Mouse (Mus musculus): ENCODE data around the gene Wdr34.
"Not testable (repeated sequence)": the region's sequence is repeated elsewhere in the genome, so short reads cannot be mapped to it uniquely, and the experiment has no call there.

Wdr34 gene

GRCm38 (mm10) chr2:30066046-30066901, 17.6 kb upstream of the Wdr34 start:
- peak; percentile 97 for DNase-seq (ENCODE audit: low spot score)

- DNase-seq (ENCODE audit: low spot score) = no peak
Measured at GRCm38 (mm10) chr2:30064298-30064697, 15.6 kb upstream of the Wdr34 start.

DNA sequence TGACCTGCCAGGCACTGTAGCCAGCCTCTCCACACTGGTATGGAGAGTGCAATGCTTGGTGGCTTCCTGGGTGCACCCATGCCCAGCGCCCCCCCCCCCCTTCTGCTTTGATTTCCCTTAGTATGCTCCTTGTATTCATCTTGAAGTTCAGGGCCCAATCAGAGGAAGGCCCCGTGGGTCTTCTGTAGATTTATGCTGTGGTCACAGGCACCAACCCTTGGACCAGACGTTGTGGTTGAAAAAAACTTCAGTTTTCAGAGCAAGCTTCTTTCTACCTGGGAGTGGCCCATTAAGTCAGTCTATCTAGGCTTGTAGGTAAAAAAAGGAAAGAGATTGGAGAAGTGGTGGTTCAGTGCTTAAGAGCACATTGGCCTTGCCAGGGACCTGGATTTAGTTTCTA, 15.1 kb upstream of the Wdr34 start:
- DNase-seq (ENCODE audit: low spot score) = no peak

- DNase-seq (ENCODE audit: low spot score) = no peak
Measured at GRCm38 (mm10) chr2:30063235-30063634, 14.6 kb upstream of the Wdr34 start.

DNA sequence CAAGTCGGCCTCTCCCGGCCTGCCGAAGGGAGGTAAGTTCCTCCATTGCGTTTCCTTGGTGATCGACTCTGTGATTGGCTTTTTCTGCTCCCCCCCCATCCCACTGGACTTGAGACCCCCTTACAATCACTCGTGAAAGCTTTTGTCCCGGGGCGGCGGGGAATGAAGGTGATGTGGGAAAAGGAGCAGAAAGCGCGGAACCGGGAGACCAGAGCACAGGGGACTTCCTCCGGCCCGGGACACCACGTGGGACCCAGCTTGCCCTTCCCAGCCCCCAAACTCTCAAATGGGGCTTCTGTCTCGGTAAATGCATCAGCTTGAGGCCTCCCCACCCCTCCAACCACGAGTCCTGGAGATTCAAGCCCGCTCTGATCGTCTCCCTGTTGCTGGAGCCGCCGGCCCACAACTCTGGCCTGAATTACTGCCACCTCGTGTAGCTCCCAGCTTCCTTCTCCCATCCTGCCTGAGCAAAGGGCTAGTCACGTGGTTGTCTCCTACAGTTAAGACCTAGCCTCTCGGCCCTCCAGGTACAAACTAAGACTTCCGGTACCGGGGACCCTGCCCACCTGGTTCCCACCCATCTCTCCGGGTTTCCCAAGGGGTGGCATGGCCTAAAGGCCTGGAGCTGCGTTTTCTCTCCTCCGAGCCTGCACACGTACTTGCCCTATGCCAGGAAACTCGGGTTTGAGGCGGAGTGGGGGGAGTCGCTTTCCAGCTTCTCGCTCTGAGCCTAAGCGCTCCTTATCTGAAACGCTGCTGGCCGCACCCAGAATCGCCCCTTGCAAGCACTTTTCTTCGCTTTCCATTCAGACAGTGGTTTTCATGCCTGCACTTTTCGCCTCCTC, 13.8 kb upstream of the Wdr34 start:
- peak; percentile 83 for DNase-seq (ENCODE audit: low spot score)

GRCm38 (mm10) chr2:30061215-30062166, 12.8 kb upstream of the Wdr34 start:
- peak; percentile 90 for DNase-seq (ENCODE audit: low spot score)

DNA sequence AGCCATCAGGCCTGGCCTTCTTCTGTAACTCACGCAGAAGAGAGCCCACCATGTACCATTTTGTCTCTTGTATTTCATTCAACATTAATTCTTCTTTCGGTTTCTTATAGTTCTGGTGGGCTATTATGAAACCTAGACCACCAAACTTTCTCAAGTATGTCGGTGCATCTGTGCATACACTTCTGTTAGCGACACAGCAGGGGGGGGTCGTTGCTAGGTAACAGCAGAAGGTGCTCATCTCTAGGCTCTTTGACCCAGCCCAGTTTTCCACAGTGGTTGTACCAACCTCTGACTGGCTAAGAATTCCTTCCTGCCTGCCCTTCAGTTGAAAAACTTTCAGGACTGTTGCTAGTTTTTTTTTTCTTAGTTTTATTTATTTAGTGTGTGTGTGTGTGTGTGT, 9.7 kb upstream of the Wdr34 start:
- DNase-seq (ENCODE audit: low spot score) = peak; percentile 44

GRCm38 (mm10) chr2:30057223-30057904, 8.7 kb upstream of the Wdr34 start, which contains the start of gene Set:
TSS of gene Set (plus strand) at chr2:30057378.
- peak; percentile 73 for DNase-seq (ENCODE audit: low spot score)

DNA sequence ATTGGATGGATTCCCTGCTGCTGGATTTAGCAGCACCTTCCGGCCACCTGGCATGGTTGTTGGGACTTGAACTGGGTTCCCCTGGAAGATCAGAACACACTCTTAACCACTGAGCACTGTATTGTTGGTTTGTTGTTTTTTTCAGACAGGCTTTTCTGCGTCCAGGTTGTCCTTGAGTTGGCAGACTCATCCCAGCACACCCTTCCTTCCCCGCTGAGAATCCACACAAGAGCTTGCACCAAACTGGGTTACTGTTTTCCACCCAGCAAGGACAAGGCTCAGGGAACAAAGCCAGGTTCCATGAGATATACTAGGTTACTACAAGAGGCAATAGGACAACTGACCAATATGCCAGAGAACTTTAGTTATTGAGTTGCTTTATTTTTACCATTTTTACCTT, 8.1 kb upstream of the Wdr34 start:
- DNase-seq (ENCODE audit: low spot score) = no peak

DNA sequence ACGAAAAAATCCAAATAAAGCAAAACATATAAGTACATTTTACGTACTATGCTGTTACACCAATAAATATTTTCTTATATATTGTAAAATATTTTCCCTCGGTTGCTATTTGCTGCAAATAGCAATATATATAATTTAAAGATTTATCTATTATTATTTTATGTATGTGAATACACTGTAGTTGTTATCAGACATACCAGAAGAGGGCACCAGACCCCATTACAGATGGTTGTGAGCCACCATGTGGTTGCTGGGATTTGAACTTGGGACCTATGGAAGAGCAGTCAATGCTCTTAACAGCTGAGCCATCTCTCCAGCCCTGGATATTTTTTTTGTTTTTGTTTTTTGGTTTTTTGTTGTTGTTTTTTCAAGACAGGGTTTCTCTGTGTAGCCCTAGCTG, 6.6 kb upstream of the Wdr34 start:
- not testable (repeated sequence) for DNase-seq (ENCODE audit: low spot score)

DNA sequence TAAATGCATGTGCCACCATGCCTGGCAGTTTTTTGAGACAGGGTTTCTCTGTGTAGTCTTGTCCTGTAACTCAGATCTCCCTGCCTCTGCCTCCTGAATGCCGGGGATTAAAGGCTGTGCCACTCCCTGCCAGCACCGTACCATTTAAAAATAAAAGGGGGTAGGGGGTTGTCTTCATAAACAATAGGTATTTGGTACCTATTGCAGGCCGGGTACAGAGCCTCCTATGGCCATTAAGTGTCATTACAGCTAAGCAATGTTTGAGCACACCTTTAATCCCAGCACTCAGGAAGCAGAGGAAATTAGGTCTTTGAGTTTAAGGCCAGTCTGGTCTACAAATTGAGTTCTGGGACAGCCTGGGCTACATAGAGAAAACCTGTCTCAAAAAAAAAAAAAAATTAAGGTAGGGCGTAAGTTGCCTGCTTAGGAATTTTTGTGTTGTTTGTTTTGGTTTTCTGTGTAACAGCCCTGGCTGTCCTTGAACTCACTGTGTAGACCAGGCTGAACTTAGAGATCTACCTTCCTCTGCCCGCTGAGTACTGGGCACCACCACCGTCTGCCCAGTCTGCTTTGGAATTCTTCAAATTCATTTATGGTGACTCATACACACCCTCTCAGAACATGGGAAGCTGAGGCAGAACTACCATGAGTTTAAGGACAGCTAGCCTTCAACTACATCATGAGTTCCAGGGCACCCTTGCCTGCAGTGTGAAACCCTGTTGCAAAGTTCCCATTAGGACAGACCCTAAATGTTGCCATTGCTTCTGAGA, 3.5 kb upstream of the Wdr34 start:
- no peak for DNase-seq (ENCODE audit: low spot score)

GRCm38 (mm10) chr2:30049831-30050230, 1.1 kb upstream of the Wdr34 start:
- DNase-seq (ENCODE audit: low spot score) = no peak

DNA sequence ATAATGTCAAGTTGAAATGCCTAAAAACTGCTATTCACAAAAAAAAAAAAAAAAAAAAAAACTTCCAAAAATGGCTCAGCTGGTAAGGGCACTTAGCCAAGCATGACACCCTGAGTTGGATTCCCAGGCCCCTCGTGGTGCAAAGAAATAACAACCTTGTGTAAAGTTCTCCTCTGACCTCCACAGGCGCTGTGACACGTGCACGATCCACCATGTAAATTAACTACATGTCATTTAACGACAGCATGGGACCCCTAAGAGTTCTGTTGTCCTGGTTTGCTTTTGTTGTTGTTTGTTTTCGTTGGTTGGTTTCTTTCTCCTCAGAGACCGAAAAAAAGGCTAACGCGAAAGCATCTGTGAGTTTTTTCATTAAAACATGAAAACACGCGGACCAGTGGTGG, 580 bp downstream of the Wdr34 start:
- DNase-seq (ENCODE audit: low spot score) = no peak

GRCm38 (mm10) chr2:30047127-30047526, 1.6 kb downstream of the Wdr34 start:
- DNase-seq (ENCODE audit: low spot score) = no peak

DNA sequence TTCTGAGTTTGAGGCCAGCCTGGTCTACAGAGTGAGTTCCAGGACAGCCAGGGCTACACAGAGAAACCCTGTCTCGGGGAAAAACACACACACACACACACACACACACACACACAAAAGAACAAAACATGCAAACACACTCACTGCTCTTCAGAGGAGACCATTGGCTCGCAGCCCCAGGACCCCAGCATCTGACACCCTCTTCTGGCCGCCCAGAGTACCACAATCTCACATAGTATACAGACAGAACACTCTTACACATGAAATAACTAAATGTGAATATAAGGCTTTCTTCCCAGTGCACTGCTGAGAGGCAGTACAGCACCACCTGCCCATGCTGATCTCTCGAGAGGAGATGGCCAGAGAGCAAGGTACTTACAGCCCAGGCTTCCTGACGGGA, 4.1 kb downstream of the Wdr34 start:
- no peak for DNase-seq (ENCODE audit: low spot score)

DNA sequence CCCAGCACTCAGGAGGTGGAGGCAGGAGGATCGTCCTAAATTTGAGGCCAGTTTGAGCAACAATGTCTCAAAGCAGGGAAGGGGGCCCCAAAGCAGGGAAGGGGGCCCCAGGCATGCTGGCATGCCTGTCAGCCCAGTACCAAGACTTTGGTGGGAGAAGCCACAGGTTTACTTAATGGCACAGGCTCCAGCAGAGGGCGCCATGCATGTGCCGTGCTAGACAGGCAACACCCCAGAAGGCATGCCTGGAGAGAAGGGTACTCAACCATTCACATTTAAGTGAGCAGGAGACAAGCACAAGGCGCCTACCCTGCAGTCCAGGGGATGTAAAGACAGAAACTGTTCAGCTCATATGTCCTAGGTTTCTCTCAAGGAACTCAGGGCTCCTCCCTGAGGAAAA, 6.2 kb downstream of the Wdr34 start:
- peak; percentile 93 for DNase-seq (ENCODE audit: low spot score)

GRCm38 (mm10) chr2:30039687-30040086, 9.0 kb downstream of the Wdr34 start:
- no peak for DNase-seq (ENCODE audit: low spot score)

- DNase-seq (ENCODE audit: low spot score) = no peak
Measured at GRCm38 (mm10) chr2:30038370-30038769, 10.3 kb downstream of the Wdr34 start.

DNA sequence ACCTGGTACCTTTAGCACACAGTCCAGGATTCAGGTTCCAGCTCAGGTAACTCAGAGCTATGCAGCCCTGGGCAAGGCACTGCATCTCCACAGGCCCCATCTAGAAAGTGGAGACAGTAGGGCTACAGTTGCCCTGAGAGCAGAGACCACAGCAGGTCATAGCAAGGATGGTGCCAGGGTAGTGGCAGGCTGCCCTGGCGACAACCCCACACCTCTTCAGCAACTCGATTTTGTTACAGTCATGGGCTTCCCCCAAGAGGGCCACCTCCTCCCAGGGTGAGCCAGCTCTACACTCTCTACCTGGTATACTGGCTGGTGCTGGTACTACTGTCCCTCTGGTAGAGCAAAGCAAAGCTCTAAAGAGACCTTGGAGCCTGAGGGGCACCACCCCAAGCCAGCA, 10.9 kb downstream of the Wdr34 start:
- no peak for DNase-seq (ENCODE audit: low spot score)

GRCm38 (mm10) chr2:30032957-30033356, 15.7 kb downstream of the Wdr34 start:
- DNase-seq (ENCODE audit: low spot score) = no peak

All from embryo, embryonic 10 days (tissue).